Mouse (Mus musculus): ENCODE measurements around the gene Nit1. TPM values are rescaled to one million over a fixed set of nuclear protein-coding genes. Genes with fewer than 3 reads are reported as not detected.
A peak's percentile ranks its signal among the peaks of the same experiment; 100 is the strongest.

Nit1 gene
- 10 to 100 TPM; 25.6 to 30.3 (median 29.0) TPM for total RNA-seq (2022)

- DNase-seq (ENCODE audit: low spot score in 2 of 2) = peak; percentile 81 to 84
Observed at GRCm38 (mm10) chr1:171345225-171346094, at the start of gene Nit1, which contains the start of gene Pfdn2. Gene Nit1, minus strand, starts transcription at chr1:171345646. Gene Pfdn2, plus strand, starts transcription at chr1:171345670.

- peak in 1 of 2 experiments; percentile 22 for DNase-seq (ENCODE audit: low spot score in 2 of 2)
Observed at GRCm38 (mm10) chr1:171390101-171390500, 44.7 kb upstream of the Nit1 start.

- DNase-seq (ENCODE audit: low spot score in 2 of 2) = no peak
Observed at GRCm38 (mm10) chr1:171388376-171389102, 43.1 kb upstream of the Nit1 start, which contains the start of gene Arhgap30. Gene Arhgap30, plus strand, starts transcription at chr1:171388954.

GRCm38 (mm10) chr1:171387099-171387498, 41.7 kb upstream of the Nit1 start:
- DNase-seq (ENCODE audit: low spot score in 2 of 2) = no peak

GRCm38 (mm10) chr1:171385171-171385570, 39.7 kb upstream of the Nit1 start:
- no peak for DNase-seq (ENCODE audit: low spot score in 2 of 2)

GRCm38 (mm10) chr1:171384361-171384760, 38.9 kb upstream of the Nit1 start:
- DNase-seq (ENCODE audit: low spot score in 2 of 2) = no peak

- DNase-seq (ENCODE audit: low spot score in 2 of 2) = no peak
Observed at GRCm38 (mm10) chr1:171382096-171382620, 36.7 kb upstream of the Nit1 start.

GRCm38 (mm10) chr1:171379935-171380599, 34.6 kb upstream of the Nit1 start:
- peak; percentile 37 to 57 for DNase-seq (ENCODE audit: low spot score in 2 of 2)

GRCm38 (mm10) chr1:171378298-171378697, 32.9 kb upstream of the Nit1 start:
- DNase-seq (ENCODE audit: low spot score in 2 of 2) = no peak

GRCm38 (mm10) chr1:171375646-171376097, 30.2 kb upstream of the Nit1 start:
- DNase-seq (ENCODE audit: low spot score in 2 of 2) = no peak

GRCm38 (mm10) chr1:171373946-171374345, 28.5 kb upstream of the Nit1 start:
- no peak for DNase-seq (ENCODE audit: low spot score in 2 of 2)

GRCm38 (mm10) chr1:171372880-171373279, 27.4 kb upstream of the Nit1 start:
- no peak for DNase-seq (ENCODE audit: low spot score in 2 of 2)

- DNase-seq (ENCODE audit: low spot score in 2 of 2) = no peak
Observed at GRCm38 (mm10) chr1:171369845-171370556, 24.6 kb upstream of the Nit1 start, which contains the start of gene Nectin4. Gene Nectin4, plus strand, starts transcription at chr1:171370099.

- DNase-seq (ENCODE audit: low spot score in 2 of 2) = no peak
Observed at GRCm38 (mm10) chr1:171365934-171366333, 20.5 kb upstream of the Nit1 start.

GRCm38 (mm10) chr1:171361106-171362103, 16.0 kb upstream of the Nit1 start:
- no peak for DNase-seq (ENCODE audit: low spot score in 2 of 2)

GRCm38 (mm10) chr1:171360656-171361055, 15.2 kb upstream of the Nit1 start, which contains the start of gene Klhdc9:
Gene Klhdc9, minus strand, starts transcription at chr1:171360798.
- DNase-seq (ENCODE audit: low spot score in 2 of 2) = peak; percentile 50 to 64

GRCm38 (mm10) chr1:171360253-171360652, 14.8 kb upstream of the Nit1 start:
- no peak for DNase-seq (ENCODE audit: low spot score in 2 of 2)

GRCm38 (mm10) chr1:171358421-171358820, 13.0 kb upstream of the Nit1 start:
- DNase-seq (ENCODE audit: low spot score in 2 of 2) = no peak

GRCm38 (mm10) chr1:171356814-171357213, 11.4 kb upstream of the Nit1 start:
- no peak for DNase-seq (ENCODE audit: low spot score in 2 of 2)

All from gastrocnemius, adult 8-10 months (tissue).